Mouse (Mus musculus): ENCODE measurements around the gene Adam12.

- no peak for TF ChIP-seq CTCF (IDR thresholded peaks at IDR 0.05; ENCODE audit: borderline replicate concordance, insufficient read depth, low read depth, low read length)
- TF ChIP-seq POLR2A (IDR thresholded peaks at IDR 0.05; ENCODE audit: borderline replicate concordance, insufficient read depth, low read length), result no peak
Measured at GRCm38 (mm10) chr7:133848180-133848579, 383.8 kb downstream of the Adam12 start.

All from cerebellum, adult 2 months (tissue).